Mouse (Mus musculus) forebrain, embryonic 12.5 days (tissue): ENCODE measurements at regions not wholly inside any gene's neighbourhood (a gene's known extent, or its start where the extent isn't known, plus 50 kb on each side); places are given as distances from the start of the nearest gene placed in this dataset.

Source experiments
- ATAC-seq: fragments of 200-750 bp; cut with Nextera tagmentation; 2 replicates; pipeline ENCODE4 v1.8.0; 2017; ENCODE audit warnings: moderate TSS enrichment; ENCODE audit not compliant: low FRiP score
- H3K27ac ChIP-seq: fragments of 300-500 bp; sonication (generic); 2 replicates; pipeline ENCODE4 v1.5.1; 2016; ENCODE audit warnings: mild to moderate bottlenecking
- H3K27me3 ChIP-seq: fragments of 300-500 bp; sonication (generic); 2 replicates; pipeline ENCODE4 v1.6.1; 2016; ENCODE audit warnings: mild to moderate bottlenecking
- H3K36me3 ChIP-seq: fragments of 300-500 bp; sonication (generic); replicated peaks from 2 replicates; pipeline ENCODE4 v1.6.1; 2016; ENCODE audit warnings: mild to moderate bottlenecking
- H3K4me1 ChIP-seq: fragments of 300-500 bp; sonication (generic); 2 replicates; pipeline ENCODE4 v1.6.1; 2016
- H3K4me2 ChIP-seq: fragments of 300-500 bp; sonication (generic); 2 replicates; pipeline ENCODE4 v1.6.1; 2016; ENCODE audit warnings: mild to moderate bottlenecking, moderate library complexity
- H3K4me3 ChIP-seq: fragments of 300-500 bp; sonication (generic); replicated peaks from 2 replicates; pipeline ENCODE4 v1.5.1; 2016; ENCODE audit warnings: mild to moderate bottlenecking
- H3K9ac ChIP-seq: fragments of 300-500 bp; sonication (generic); 2 replicates; pipeline ENCODE4 v1.6.1; 2016; ENCODE audit warnings: mild to moderate bottlenecking
- H3K9me3 ChIP-seq: fragments of 300-500 bp; sonication (generic); 2 replicates; pipeline ENCODE4 v1.6.1; 2016
- WGBS: fragments of 180-500 bp; shearing (Covaris S2); methylation state at CpG from one replicate; pipeline ENCODE4 v1.1.7; 2016; 5-methylcytosine and 5-hydroxymethylcytosine counted together

DNA sequence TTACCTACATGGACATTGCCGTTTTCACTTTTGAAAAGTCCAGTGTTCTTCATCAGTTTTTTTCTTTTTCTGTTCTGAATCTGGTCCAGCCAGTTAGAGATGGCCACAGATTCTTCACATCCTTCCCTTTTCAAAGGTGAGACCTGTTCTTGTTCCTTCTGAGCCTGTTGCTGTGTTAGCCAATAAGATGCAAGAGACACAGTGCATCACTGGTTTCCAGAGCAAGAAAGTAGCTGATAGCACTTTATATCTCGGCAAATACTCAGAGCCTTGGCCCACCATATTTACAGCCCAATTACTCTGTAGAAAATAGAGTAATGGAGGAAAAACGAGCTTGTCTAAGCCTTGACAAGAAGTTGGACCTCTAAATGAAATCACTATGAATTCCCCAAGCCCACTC, 180.7 kb upstream of the Fbxl17 start:
- Histone ChIP-seq H3K4me1 (no peaks in the 10 kb centered on the region), H3K4me2 (no peak overlapping the region), H3K27ac (no peak overlapping the region)

DNA sequence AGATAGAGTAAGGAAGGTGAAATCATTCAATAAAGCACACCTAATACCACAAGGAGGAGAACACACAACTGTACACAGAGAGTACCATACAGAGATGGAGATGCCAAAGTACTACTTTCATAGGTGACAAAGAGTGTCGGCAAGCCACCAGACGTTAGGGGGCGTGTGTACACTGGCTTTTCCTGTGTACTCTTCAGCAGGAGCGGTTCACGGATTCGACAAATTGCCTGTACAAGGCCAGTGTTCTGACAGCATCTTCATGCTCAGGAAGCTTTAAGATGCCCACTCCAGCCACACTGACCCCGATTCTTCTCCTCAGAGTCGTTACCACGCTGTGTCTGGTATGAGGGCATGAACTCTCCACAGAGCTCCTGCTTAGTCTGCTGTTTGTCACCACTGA, 179.5 kb upstream of the Fer start:
- Histone ChIP-seq H3K4me1 (no peaks in the 10 kb centered on the region), H3K4me2 (no peak overlapping the region), H3K9me3 (no peaks in the 10 kb centered on the region), H3K36me3 (no peaks in the 10 kb centered on the region), H3K4me3 (no peak overlapping the region), H3K27ac (no peak overlapping the region), H3K27me3 (no peaks in the 10 kb centered on the region), H3K9ac (no peak overlapping the region)
- 82% methylated on average over 9 of the region's 9 CpGs for WGBS
- no peak for ATAC-seq

More for the DNA sequence above, 180.7 kb upstream of the Fbxl17 start:
- WGBS, result 71% methylated on average over 3 of the region's 3 CpGs
- H3K36me3 ChIP-seq, result no peaks in the 10 kb centered on the region
- H3K4me3 ChIP-seq, result no peak overlapping the region
- no peak for ATAC-seq
- no peaks in the 10 kb centered on the region for H3K9me3 ChIP-seq
- H3K27me3 ChIP-seq, result no peaks in the 10 kb centered on the region
- no peak overlapping the region for H3K9ac ChIP-seq

DNA sequence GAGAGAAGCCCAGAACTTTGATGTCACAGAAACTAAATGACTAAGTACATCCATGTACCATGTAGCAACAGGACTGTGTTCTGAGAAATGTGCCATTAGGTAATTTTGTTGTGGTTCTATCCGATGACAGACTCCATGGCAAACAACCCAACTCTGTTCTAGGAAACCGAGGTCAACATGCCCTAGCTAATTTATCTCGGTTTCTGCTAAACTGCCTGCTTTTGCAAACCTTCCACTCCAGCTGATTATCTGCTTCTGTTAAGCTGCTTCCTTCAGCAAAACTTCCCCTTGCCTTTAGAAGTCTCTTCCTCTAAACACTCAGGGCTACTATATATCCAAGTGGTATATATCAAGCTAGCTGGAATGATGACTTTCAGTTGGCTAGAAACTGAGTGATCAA, 178.8 kb upstream of the Fer start:
- Histone ChIP-seq H3K4me3 (no peak overlapping the region), H3K27ac (no peak overlapping the region)

DNA sequence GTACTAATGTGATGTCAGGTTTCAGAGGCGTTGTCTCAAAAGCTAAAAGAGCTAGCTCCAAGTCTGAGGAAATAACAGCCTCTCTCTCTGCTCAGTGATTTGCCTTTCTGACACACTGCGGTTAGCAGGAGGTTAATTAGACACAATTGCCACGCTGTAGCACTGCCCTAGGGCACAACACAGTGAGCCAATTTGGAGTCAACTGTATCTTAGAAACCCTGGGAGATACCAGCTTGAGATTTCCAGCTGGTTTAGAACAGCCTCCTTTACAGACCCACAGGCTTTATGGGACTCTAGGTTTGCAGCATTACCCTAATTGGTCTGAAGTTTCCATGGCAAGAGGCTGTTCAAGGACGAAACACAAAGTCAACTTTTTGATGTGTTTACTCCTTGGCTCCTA, 176.9 kb upstream of the Fer start:
- H3K9ac ChIP-seq, result no peak overlapping the region
- WGBS, result 32% methylated on average over 4 of the region's 4 CpGs
- no peaks in the 10 kb centered on the region for H3K36me3 ChIP-seq
- ATAC-seq, result no peak
- no peak overlapping the region for H3K4me3 ChIP-seq
- no peak overlapping the region for H3K27ac ChIP-seq
- no peaks in the 10 kb centered on the region for H3K9me3 ChIP-seq
- no peaks in the 10 kb centered on the region for H3K4me1 ChIP-seq
- no peak overlapping the region for H3K4me2 ChIP-seq
- H3K27me3 ChIP-seq, result no peaks in the 10 kb centered on the region

More for the DNA sequence above, 178.8 kb upstream of the Fer start:
- Histone ChIP-seq H3K4me1 (no peaks in the 10 kb centered on the region), H3K9me3 (no peaks in the 10 kb centered on the region), H3K36me3 (no peaks in the 10 kb centered on the region), H3K4me2 (no peak overlapping the region), H3K9ac (no peak overlapping the region), H3K27me3 (no peaks in the 10 kb centered on the region)
- ATAC-seq, result no peak
- 91% methylated on average over 3 of the region's 3 CpGs for WGBS

DNA sequence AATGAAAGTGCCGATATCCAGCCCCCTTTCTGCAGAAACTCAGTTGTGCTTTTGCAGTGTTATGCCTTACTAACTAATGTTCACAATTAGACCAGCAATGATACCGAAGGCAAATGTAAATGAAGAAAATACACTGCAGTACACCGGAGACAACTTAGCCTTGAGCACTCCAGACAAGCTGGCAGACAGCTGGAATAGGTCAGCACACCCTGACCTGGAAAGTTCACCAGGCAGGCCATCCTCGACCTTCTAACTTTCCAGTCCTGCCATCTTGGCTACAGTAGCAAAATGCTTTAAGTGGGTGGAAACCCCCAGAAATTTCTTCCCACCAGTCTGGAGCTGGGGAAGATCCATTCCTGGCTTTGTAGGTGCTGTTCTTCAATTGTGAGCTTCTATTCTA, 176.5 kb upstream of the Fer start:
- H3K9me3 ChIP-seq, result no peaks in the 10 kb centered on the region
- 77% methylated on average over 4 of the region's 4 CpGs for WGBS
- H3K27me3 ChIP-seq, result no peaks in the 10 kb centered on the region
- H3K4me3 ChIP-seq, result no peak overlapping the region
- ATAC-seq, result no peak
- no peak overlapping the region for H3K9ac ChIP-seq
- H3K27ac ChIP-seq, result no peak overlapping the region
- no peaks in the 10 kb centered on the region for H3K4me1 ChIP-seq
- no peaks in the 10 kb centered on the region for H3K36me3 ChIP-seq
- no peak overlapping the region for H3K4me2 ChIP-seq

DNA sequence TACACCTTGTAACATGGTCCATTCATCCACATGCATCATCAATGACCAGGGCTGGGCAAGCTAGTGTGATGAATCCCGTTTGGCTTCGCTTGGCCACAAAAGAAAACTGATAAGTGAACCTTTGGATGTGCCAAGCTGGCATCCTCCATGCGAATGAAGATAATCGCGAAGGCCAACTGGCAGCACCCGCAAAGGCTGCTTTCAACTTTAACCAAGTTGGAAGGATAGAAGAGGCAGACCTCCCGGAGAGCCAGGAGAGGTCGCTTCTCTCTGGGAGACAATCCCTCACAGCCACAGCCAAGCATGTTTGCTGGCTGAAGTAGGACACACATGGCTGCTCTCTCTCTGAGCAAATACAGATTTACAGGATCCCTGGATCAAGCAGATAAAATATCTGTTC, 173.6 kb upstream of the Fer start:
- ATAC-seq, result no peak
- Histone ChIP-seq H3K27ac (no peak overlapping the region), H3K27me3 (no peaks in the 10 kb centered on the region), H3K4me1 (no peaks in the 10 kb centered on the region), H3K36me3 (no peaks in the 10 kb centered on the region), H3K9ac (no peak overlapping the region), H3K4me3 (no peak overlapping the region), H3K4me2 (no peak overlapping the region), H3K9me3 (no peaks in the 10 kb centered on the region)
- WGBS, result 88% methylated on average over 8 of the region's 8 CpGs

DNA sequence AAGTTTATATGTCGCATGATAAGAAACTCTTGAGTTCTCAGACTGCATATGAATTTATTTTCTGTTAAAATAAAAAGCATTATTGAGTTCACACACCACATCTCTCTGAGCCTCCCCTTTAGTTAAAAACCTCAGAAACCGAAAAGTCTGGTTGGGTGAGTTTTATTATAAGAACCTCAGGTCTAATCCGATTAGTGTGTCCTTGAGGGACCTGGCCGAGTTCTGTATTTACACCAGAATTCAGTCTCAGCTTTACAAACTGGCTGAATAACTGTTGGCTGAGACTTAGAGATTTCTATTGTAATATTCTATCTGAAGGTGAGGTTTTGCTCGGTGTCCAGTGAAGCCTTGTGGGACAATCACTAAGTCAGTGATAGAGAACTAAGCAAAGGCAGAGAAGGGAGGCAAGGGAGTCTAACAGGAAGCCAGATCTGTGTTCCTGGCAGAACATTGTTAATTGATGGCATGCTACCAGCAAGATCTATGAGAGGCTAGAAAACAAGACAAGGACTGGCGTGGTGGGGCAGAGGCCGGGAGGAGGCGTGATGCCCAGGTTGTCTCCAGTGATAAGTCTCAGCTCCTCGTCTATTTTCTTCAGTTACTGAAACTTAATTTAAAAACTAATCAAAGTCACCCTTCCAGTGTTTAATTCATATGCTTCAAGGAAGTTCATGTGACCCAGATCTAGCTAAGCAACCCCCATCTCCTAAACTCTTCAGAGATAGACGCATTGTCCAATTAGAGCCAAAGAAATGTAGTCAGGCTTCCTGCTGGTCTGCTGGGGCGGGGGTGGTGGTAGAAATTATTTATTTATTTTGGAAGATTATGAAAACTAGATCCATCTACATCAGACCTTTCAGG, 171.8 kb upstream of the Fer start:
- Histone ChIP-seq H3K4me3 (no peak overlapping the region), H3K36me3 (no peaks in the 10 kb centered on the region), H3K27ac (no peak overlapping the region), H3K27me3 (no peaks in the 10 kb centered on the region), H3K4me2 (no peak overlapping the region), H3K4me1 (no peaks in the 10 kb centered on the region), H3K9me3 (no peaks in the 10 kb centered on the region), H3K9ac (no peak overlapping the region)
- 78% methylated on average over 11 of the region's 11 CpGs for WGBS
- ATAC-seq, result no peak

DNA sequence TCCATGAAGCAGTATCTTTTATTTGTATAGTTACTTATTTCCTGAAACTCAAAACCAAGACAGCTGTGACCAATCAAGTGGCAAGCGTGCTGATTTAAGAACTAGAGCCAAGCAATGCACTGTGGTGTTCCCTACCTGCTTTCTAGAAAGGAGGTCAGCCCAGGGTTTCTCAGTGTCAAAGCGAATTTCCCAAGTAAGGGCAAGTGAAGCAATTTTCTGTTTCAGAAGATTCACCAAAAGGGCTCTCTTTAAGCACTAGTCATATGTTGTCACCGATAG, 171.2 kb upstream of the Fer start:
- Histone ChIP-seq H3K4me2 (no peak overlapping the region), H3K9me3 (no peaks in the 10 kb centered on the region)

DNA sequence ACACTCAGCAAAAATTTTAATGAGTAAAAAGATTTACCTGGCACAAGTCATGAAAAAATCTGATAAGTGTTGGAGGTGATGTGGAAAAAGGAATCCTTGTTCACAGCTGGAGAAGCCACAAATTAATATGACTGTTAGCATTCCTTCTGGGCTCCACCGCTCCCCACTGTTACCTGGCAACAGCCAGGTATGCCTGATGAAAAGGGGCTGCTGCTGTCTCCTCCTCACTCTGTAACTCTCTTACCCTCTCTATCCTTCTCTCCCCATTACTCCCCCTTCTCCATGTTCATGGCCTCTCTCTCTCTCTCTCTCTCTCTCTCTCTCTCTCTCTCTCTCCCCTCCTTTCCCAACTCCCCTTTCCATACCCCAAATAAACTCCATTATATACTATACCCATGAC, 169.6 kb upstream of the Fer start:
- no peak for ATAC-seq
- 81% methylated on average over 1 of the region's 1 CpGs for WGBS

More for the DNA sequence above, 171.2 kb upstream of the Fer start:
- no peak overlapping the region for H3K9ac ChIP-seq
- no peak for ATAC-seq
- no peak overlapping the region for H3K4me3 ChIP-seq
- WGBS, result 82% methylated on average over 3 of the region's 3 CpGs
- H3K27ac ChIP-seq, result no peak overlapping the region
- no peaks in the 10 kb centered on the region for H3K27me3 ChIP-seq
- no peaks in the 10 kb centered on the region for H3K4me1 ChIP-seq
- no peaks in the 10 kb centered on the region for H3K36me3 ChIP-seq

DNA sequence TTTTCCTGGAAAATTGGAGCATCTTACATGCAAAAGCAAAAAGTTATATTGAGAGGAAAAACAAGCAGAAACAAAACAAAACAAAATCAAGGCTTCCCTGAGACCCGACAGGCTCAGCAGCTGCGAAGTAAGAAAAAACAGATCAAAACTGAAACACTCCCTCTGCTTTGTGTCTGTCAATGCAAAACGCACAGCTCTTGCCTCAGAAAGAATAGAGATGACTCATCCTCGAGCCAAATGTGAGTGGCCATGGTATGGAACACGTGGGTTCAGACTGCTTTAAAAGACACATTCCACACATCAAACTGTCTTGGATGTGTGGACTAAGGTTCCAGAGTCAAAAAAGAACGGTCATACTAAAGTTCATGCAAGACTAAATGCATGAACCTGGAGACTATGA, 163.3 kb upstream of the Fer start:
- Histone ChIP-seq H3K4me1 (no peaks in the 10 kb centered on the region), H3K9ac (no peak overlapping the region), H3K27me3 (no peaks in the 10 kb centered on the region), H3K36me3 (no peaks in the 10 kb centered on the region), H3K27ac (no peak overlapping the region), H3K9me3 (no peaks in the 10 kb centered on the region), H3K4me2 (no peak overlapping the region), H3K4me3 (no peak overlapping the region)
- ATAC-seq, result no peak
- 93% methylated on average over 6 of the region's 6 CpGs for WGBS

More for the DNA sequence above, 169.6 kb upstream of the Fer start:
- H3K36me3 ChIP-seq, result no peaks in the 10 kb centered on the region
- H3K4me3 ChIP-seq, result no peak overlapping the region
- no peaks in the 10 kb centered on the region for H3K9me3 ChIP-seq
- H3K4me1 ChIP-seq, result no peaks in the 10 kb centered on the region
- H3K27me3 ChIP-seq, result no peaks in the 10 kb centered on the region
- no peak overlapping the region for H3K27ac ChIP-seq
- no peak overlapping the region for H3K9ac ChIP-seq
- no peak overlapping the region for H3K4me2 ChIP-seq

DNA sequence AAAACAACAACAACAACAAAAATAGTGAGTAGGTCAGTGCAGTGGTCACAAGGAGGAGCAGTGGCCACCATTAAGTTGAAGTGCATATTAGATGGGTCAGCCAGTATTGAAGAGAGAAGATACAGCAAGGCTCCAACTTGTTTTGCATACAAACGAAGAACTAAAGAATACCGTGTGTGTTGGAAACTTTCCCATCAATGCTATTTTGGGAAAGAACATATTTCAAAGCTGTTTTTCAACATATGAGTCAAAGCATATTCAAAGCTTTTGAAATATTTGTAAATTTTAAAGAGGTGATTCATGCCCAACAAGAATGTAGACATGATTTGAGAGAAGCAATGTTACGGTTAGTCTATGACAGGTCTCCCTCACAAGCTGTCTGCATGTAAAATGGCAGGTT, 157.9 kb upstream of the Fer start:
- no peaks in the 10 kb centered on the region for H3K4me1 ChIP-seq
- no peak overlapping the region for H3K4me3 ChIP-seq
- no peaks in the 10 kb centered on the region for H3K9me3 ChIP-seq
- H3K36me3 ChIP-seq, result no peaks in the 10 kb centered on the region
- 93% methylated on average over 3 of the region's 3 CpGs for WGBS
- H3K27ac ChIP-seq, result no peak overlapping the region
- no peaks in the 10 kb centered on the region for H3K27me3 ChIP-seq
- H3K4me2 ChIP-seq, result no peak overlapping the region
- ATAC-seq, result no peak
- no peak overlapping the region for H3K9ac ChIP-seq

DNA sequence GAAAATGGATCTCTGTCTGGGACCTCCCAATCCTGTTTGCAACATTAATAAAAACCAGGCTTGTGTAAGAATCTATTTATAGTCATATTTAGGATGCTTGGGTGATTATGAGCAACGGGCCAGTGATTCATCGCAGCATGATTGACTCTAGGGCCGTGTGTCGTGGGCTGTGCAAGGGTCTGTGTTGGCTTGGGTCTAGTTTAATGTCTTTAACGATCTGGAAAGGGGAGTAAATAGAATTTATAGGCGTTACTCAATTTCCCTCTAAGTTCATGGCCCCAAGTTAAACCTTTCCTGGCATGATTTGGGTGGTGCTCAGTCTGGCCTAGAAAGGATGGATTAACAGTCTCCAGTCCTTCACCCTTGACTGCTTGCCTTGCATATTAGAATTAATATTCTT, 149.9 kb upstream of the Fer start:
- Histone ChIP-seq H3K36me3 (no peaks in the 10 kb centered on the region), H3K4me3 (no peak overlapping the region), H3K9me3 (no peaks in the 10 kb centered on the region), H3K4me1 (peaks cover 5% of the 10 kb centered on the region; the same call in 1 of the 2 replicates), H3K27me3 (no peaks in the 10 kb centered on the region), H3K4me2 (no peak overlapping the region), H3K27ac (no peak overlapping the region), H3K9ac (no peak overlapping the region)
- WGBS, result 75% methylated on average over 6 of the region's 6 CpGs
- no peak for ATAC-seq

DNA sequence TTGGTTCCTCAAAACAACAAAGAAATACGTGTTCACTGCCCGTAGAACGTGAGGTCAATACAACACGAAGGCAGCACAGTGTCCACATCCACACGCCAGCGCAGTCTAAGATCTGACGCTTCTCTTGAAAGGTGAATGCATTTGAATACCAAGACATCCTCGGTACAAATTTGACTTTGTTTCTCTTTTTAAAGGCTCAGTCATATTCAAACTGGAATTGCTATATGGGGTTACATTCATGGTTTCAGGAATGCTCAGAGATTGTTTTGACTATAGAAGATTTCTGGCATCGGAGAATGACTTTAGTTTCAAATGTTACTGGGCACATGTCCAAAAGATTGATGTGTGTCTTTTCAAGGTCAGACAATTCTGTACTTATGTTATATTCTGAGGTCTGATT, 147.2 kb upstream of the Fer start:
- no peak overlapping the region for H3K4me2 ChIP-seq

More for the DNA sequence above, 147.2 kb upstream of the Fer start:
- Histone ChIP-seq H3K36me3 (no peaks in the 10 kb centered on the region), H3K27me3 (no peaks in the 10 kb centered on the region), H3K27ac (no peak overlapping the region), H3K4me3 (no peak overlapping the region), H3K9me3 (no peaks in the 10 kb centered on the region), H3K4me1 (peaks cover 5% of the 10 kb centered on the region; the same call in 1 of the 2 replicates), H3K9ac (no peak overlapping the region)
- no peak for ATAC-seq
- WGBS, result 91% methylated on average over 9 of the region's 9 CpGs
